Mouse (Mus musculus) embryonic facial prominence, embryonic 15.5 days (tissue): ENCODE measurements at regions not wholly inside any gene's neighbourhood (a gene's known extent, or its start where the extent isn't known, plus 50 kb on each side); places are given as distances from the start of the nearest gene placed in this dataset.

Experiments used
- ATAC-seq: fragments of 200-750 bp; cut with Nextera tagmentation; 2 replicates; pipeline ENCODE4 v1.8.0; 2017; ENCODE audit warnings: low read depth, moderate TSS enrichment; ENCODE audit not compliant: insufficient number of reproducible peaks, low FRiP score, low TSS enrichment
- H3K27ac ChIP-seq: fragments of 300-500 bp; sonication (generic); replicated peaks from 2 replicates; pipeline ENCODE4 v1.5.1; 2015; ENCODE audit warnings: mild to moderate bottlenecking, inconsistent platforms
- H3K27me3 ChIP-seq: fragments of 300-500 bp; sonication (generic); 2 replicates; pipeline ENCODE4 v1.6.1; 2015; ENCODE audit warnings: inconsistent platforms
- H3K36me3 ChIP-seq: fragments of 300-500 bp; sonication (generic); 2 replicates; pipeline ENCODE4 v1.6.1; 2015; ENCODE audit warnings: mild to moderate bottlenecking, inconsistent platforms
- H3K4me1 ChIP-seq: fragments of 300-500 bp; sonication (generic); 2 replicates; pipeline ENCODE4 v1.6.1; 2015; ENCODE audit warnings: inconsistent platforms
- H3K4me2 ChIP-seq: fragments of 300-500 bp; sonication (generic); replicated peaks from 2 replicates; pipeline ENCODE4 v1.6.1; 2015; ENCODE audit warnings: mild to moderate bottlenecking, inconsistent platforms
- H3K4me3 ChIP-seq: fragments of 300-500 bp; sonication (generic); replicated peaks from 2 replicates; pipeline ENCODE4 v1.5.1; 2015; ENCODE audit warnings: mild to moderate bottlenecking, inconsistent platforms
- H3K9ac ChIP-seq: fragments of 300-500 bp; sonication (generic); 2 replicates; pipeline ENCODE4 v1.6.1; 2015; ENCODE audit warnings: inconsistent platforms
- H3K9me3 ChIP-seq: fragments of 300-500 bp; sonication (generic); replicated peaks from 2 replicates; pipeline ENCODE4 v1.6.1; 2016; ENCODE audit warnings: inconsistent platforms
- WGBS: fragments of 180-500 bp; shearing (Covaris S2); methylation state at CpG from one replicate; pipeline ENCODE4 v1.1.7; 2015; 5-methylcytosine and 5-hydroxymethylcytosine counted together

- H3K4me2 ChIP-seq = no peak overlapping the region
- WGBS = 43% methylated on average over 2 of the region's 2 CpGs
- H3K36me3 ChIP-seq = no peaks in the 10 kb centered on the region
- no peak overlapping the region for H3K4me3 ChIP-seq
- H3K27me3 ChIP-seq = no peaks in the 10 kb centered on the region
- ATAC-seq = no peak
- no peaks in the 10 kb centered on the region for H3K9me3 ChIP-seq
- H3K27ac ChIP-seq = no peak overlapping the region
- H3K4me1 ChIP-seq = no peaks in the 10 kb centered on the region
- H3K9ac ChIP-seq = no peak overlapping the region
Observed at GRCm38 (mm10) chr3:126491251-126491913, 104.7 kb upstream of the Camk2d start.

- Histone ChIP-seq H3K27me3 (no peaks in the 10 kb centered on the region), H3K9me3 (no peaks in the 10 kb centered on the region), H3K9ac (no peak overlapping the region), H3K4me3 (no peak overlapping the region), H3K27ac (no peak overlapping the region), H3K4me2 (no peak overlapping the region), H3K36me3 (no peaks in the 10 kb centered on the region), H3K4me1 (no peaks in the 10 kb centered on the region)
- ATAC-seq = 0 out of 2 replicates have a peak, but pooled peaks have one; percentile 34
- WGBS = 69% methylated on average over 3 of the region's 3 CpGs
Observed at GRCm38 (mm10) chr3:126491914-126492265, 104.2 kb upstream of the Camk2d start.

DNA sequence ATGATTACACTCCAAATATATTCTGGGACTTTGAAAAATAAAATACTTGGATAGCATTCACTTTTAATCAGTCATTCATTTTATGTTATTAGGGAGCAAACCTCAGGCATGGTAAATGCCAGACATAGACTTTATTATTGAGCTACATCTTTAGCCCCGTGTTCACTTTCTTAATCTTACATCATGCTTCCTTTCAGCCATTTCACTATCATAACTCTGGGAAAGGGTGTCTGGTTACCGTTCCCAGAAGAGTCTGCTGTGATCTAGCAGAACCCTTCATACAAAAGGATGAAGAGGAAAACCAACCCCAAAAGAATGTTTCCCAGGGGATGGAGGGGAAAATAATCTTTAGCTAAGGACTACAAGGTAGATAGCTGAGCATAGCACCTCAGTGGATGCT lies 97.3 kb upstream of the Camk2d start:
- no peak overlapping the region for H3K27ac ChIP-seq
- no peak for ATAC-seq
- H3K4me1 ChIP-seq = no peaks in the 10 kb centered on the region
- no peak overlapping the region for H3K9ac ChIP-seq
- H3K4me2 ChIP-seq = no peak overlapping the region
- no peaks in the 10 kb centered on the region for H3K27me3 ChIP-seq
- no peaks in the 10 kb centered on the region for H3K9me3 ChIP-seq
- H3K4me3 ChIP-seq = no peak overlapping the region
- 37% methylated on average over 2 of the region's 2 CpGs for WGBS
- no peaks in the 10 kb centered on the region for H3K36me3 ChIP-seq

DNA sequence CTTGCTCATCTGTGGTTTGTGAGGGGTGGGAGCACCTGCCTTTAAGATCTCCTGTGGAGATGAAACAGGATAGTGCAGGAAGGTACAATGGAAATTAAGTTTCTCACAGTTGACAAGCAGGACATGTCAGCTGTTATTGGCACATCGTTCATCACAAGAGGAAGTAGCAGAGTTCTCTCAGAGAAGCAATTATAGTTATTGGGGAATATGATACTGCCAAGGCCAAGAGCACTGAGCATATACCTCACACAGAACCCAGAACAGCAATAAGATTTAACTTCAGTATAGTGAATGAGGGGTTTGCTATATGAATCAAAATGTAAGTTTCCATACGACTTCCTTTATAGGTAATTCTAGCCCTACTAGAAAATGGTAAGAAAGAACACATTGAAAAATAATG lies 95.9 kb upstream of the Camk2d start:
- Histone ChIP-seq H3K27me3 (no peaks in the 10 kb centered on the region), H3K9ac (no peak overlapping the region), H3K27ac (no peak overlapping the region), H3K36me3 (no peaks in the 10 kb centered on the region), H3K4me3 (no peak overlapping the region), H3K9me3 (no peaks in the 10 kb centered on the region), H3K4me1 (no peaks in the 10 kb centered on the region), H3K4me2 (no peak overlapping the region)
- ATAC-seq = no peak
- 42% methylated on average over 2 of the region's 2 CpGs for WGBS

DNA sequence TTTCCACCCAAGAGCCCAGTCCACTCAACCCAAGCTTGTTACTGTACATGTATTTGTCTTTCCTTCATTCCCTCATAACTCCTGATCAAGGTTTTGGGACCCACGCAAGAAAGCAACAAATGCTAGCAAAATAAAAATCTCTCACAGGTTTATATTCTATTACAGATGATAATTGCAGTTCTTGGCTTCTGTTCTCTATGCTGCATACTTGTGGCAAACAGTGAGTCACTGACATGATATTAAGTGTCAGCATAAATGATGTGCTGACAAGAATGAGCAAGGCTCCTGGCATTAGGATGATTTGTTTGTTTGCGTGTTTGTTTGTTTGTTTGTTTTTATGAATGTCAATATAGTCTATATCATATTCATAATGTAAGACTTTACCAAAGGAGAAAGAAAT lies 94.3 kb upstream of the Camk2d start:
- Histone ChIP-seq H3K4me2 (no peak overlapping the region), H3K9me3 (no peaks in the 10 kb centered on the region), H3K36me3 (no peaks in the 10 kb centered on the region), H3K4me1 (no peaks in the 10 kb centered on the region), H3K4me3 (no peak overlapping the region), H3K27me3 (no peaks in the 10 kb centered on the region), H3K27ac (no peak overlapping the region), H3K9ac (no peak overlapping the region)
- WGBS = 79% methylated on average over 2 of the region's 2 CpGs
- no peak for ATAC-seq

- ATAC-seq = no peak
Observed at GRCm38 (mm10) chr3:126505685-126506084, 90.4 kb upstream of the Camk2d start.

DNA sequence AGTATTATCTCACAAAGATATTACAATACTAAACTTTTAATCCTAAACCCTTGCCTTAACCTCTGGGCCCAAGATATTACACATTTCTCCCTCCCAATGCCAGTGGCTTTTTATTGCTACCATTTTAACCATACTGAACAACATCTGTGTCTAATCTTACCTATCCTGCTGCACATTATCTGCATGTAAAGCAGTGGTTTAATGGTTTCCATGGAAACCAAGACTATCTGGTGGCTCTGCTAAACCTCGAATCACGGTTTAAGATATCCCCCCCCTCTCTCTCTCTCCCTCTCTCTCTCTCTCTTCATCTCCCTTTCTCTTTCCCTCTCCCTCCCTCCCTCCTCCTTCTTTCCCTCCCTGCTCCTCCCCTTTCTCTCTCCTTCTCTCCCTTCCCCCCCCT lies 81.3 kb upstream of the Camk2d start:
- Histone ChIP-seq H3K36me3 (no peaks in the 10 kb centered on the region), H3K27me3 (no peaks in the 10 kb centered on the region), H3K4me2 (no peak overlapping the region), H3K27ac (no peak overlapping the region), H3K9ac (no peak overlapping the region), H3K4me3 (no peak overlapping the region), H3K4me1 (no peaks in the 10 kb centered on the region; the same call in 1 of the 2 replicates), H3K9me3 (no peaks in the 10 kb centered on the region)
- no peak for ATAC-seq
- WGBS = 15% methylated on average over 2 of the region's 2 CpGs

More at GRCm38 (mm10) chr3:126505685-126506084, 90.4 kb upstream of the Camk2d start:
- no peak overlapping the region for H3K9ac ChIP-seq
- H3K9me3 ChIP-seq = 0 out of 2 replicates have a peak, but pooled peaks cover 3% of the 10 kb centered on the region
- H3K27me3 ChIP-seq = no peaks in the 10 kb centered on the region
- H3K27ac ChIP-seq = no peak overlapping the region
- H3K4me3 ChIP-seq = no peak overlapping the region
- WGBS = 12% methylated on average over 1 of the region's 1 CpGs
- H3K36me3 ChIP-seq = no peaks in the 10 kb centered on the region
- no peak overlapping the region for H3K4me2 ChIP-seq
- no peaks in the 10 kb centered on the region for H3K4me1 ChIP-seq

DNA sequence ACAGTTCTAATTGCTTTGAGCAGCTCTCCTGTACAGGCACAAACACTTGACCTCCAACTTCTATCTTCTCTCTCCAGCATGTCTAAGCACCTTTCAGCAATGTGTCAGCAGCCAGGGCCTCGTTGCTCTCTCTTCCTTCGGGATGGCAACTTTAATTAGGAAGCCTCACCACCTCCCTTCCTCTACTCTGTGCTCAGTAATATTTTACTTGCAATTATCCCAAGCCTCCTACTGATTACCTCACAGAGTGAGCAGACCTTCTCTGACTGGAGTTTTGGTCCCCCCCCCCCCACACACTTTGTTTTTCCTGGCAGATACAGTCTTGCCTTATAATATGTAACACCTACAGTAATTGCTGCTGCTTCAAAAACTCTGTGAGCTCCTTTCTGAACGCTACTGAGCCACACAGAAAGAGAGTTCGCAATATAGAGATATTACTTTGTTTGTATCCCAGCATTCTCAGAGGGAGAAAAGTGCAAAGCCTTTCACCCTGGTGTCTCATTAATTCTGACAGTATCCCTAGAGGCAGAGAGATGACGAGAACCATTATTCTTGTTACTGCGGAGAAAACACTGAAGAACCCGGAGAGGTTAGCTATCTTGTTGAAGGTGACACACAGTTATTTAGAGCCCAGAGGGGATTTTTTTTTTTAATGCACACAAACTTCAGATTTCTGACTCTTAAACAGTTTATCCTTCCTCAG lies 61.8 kb upstream of the Camk2d start:
- 40% methylated on average over 7 of the region's 7 CpGs for WGBS
- Histone ChIP-seq H3K4me1 (no peaks in the 10 kb centered on the region), H3K27ac (no peak overlapping the region), H3K36me3 (no peaks in the 10 kb centered on the region), H3K4me3 (no peak overlapping the region), H3K9me3 (no peaks in the 10 kb centered on the region), H3K9ac (no peak overlapping the region), H3K4me2 (no peak overlapping the region), H3K27me3 (no peaks in the 10 kb centered on the region)
- no peak for ATAC-seq

DNA sequence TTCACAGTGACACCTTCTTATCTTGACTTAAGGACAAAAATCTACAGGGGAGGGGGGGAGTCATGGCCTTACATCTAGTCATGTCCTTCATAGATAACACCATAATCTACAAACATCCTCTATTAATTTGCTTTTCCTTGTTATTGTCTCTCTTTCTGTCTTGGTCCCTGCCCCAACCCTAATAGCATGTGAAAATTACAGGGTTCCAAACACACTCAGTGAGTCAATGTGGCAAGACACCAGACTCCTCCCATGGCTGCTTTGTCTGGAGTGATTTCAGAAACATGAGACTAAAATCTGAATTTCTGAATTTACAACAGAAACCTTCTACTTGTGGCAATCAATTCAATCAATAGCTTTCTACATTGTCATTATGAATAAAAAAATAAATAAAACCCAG lies 60.8 kb upstream of the Camk2d start:
- ATAC-seq = no peak
- Histone ChIP-seq H3K36me3 (no peaks in the 10 kb centered on the region), H3K4me1 (no peaks in the 10 kb centered on the region), H3K9ac (no peak overlapping the region), H3K4me2 (no peak overlapping the region), H3K9me3 (no peaks in the 10 kb centered on the region), H3K27me3 (no peaks in the 10 kb centered on the region), H3K4me3 (no peak overlapping the region), H3K27ac (no peak overlapping the region)

DNA sequence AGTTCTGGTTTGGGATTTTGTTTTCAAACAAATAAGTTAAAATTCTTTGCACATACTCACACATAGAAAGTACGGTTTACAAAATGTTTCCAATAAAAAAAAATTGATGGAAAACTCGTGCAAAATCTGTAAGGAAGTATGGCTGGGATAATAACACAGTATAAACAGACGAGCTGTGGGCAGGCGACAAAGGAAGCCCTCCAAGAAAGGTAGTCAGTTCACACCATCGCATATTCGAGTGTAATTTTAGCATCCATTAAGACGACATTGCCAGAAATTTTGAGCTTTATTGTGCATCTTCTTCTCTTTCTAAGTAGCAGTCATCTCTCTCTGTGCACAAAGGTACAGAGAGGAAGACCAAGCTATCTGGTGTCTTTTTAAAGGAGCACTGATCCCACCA lies 57.6 kb upstream of the Camk2d start:
- Histone ChIP-seq H3K36me3 (no peaks in the 10 kb centered on the region), H3K4me3 (no peak overlapping the region), H3K4me1 (no peaks in the 10 kb centered on the region), H3K9me3 (no peaks in the 10 kb centered on the region), H3K4me2 (no peak overlapping the region), H3K27ac (no peak overlapping the region), H3K27me3 (no peaks in the 10 kb centered on the region), H3K9ac (no peak overlapping the region)
- no peak for ATAC-seq
- 78% methylated on average over 7 of the region's 7 CpGs for WGBS

DNA sequence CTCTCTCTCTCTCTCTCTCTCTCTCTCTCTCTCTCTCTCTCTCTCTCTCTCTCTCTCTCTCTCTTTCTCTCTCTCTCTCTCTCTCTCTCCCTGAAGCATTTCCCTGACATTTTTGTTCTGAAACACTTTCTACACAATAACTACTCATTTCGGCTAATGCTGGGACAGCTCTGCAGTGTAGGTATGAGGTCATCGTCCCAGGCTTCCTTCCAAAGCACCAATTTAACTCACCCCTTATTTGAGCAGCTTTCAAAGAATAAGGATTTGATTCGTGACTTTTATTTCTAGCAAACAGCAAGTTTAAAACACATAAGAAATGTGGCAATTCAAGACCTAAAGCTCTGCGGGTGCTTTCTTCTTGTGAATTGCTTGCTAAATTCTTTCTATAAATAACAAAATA lies 55.0 kb upstream of the Camk2d start:
- no peak overlapping the region for H3K4me2 ChIP-seq
- WGBS = 63% methylated on average over 4 of the region's 4 CpGs

More for the DNA sequence above, 55.0 kb upstream of the Camk2d start:
- H3K9me3 ChIP-seq = no peaks in the 10 kb centered on the region
- H3K27ac ChIP-seq = no peak overlapping the region
- no peaks in the 10 kb centered on the region for H3K27me3 ChIP-seq
- H3K4me1 ChIP-seq = no peaks in the 10 kb centered on the region
- no peak overlapping the region for H3K9ac ChIP-seq
- ATAC-seq = no peak
- no peak overlapping the region for H3K4me3 ChIP-seq
- no peaks in the 10 kb centered on the region for H3K36me3 ChIP-seq
